Mouse (Mus musculus) kidney, adult 11 months (tissue): ENCODE measurements around the gene Slc35f2.

Experiments used
- DNase-seq: peaks from one replicate; pipeline ENCODE4 v3.0.0; 2022

Gene Slc35f2

GRCm38 (mm10) chr9:53829081-53829865 is 57.9 kb downstream of the Slc35f2 start:
- DNase-seq, result peak; percentile 14

GRCm38 (mm10) chr9:53829866-53830209 is 58.5 kb downstream of the Slc35f2 start:
- DNase-seq, result no peak

GRCm38 (mm10) chr9:53835039-53835438 is 63.7 kb downstream of the Slc35f2 start:
- no peak for DNase-seq

- DNase-seq, result no peak
Observed at GRCm38 (mm10) chr9:53835976-53836375, 64.6 kb downstream of the Slc35f2 start.

GRCm38 (mm10) chr9:53838816-53839215 is 67.5 kb downstream of the Slc35f2 start:
- DNase-seq, result no peak

- DNase-seq, result no peak
Observed at GRCm38 (mm10) chr9:53848548-53848947, 77.2 kb downstream of the Slc35f2 start.

GRCm38 (mm10) chr9:53849864-53850263 is 78.5 kb downstream of the Slc35f2 start, which contains the start of gene Sln:
Gene Sln, plus strand, starts transcription at chr9:53850164.
- DNase-seq, result no peak

- DNase-seq, result peak; percentile 33
Observed at GRCm38 (mm10) chr9:53852158-53852557, 80.8 kb downstream of the Slc35f2 start.

GRCm38 (mm10) chr9:53853672-53854071 is 82.3 kb downstream of the Slc35f2 start:
- no peak for DNase-seq

- no peak for DNase-seq
Observed at GRCm38 (mm10) chr9:53854525-53854924, 83.2 kb downstream of the Slc35f2 start.

- DNase-seq, result no peak
Observed at GRCm38 (mm10) chr9:53857864-53858263, 86.5 kb downstream of the Slc35f2 start.
